Mouse (Mus musculus) erythroid progenitor cell, adult 5-6 weeks (primary cell): ENCODE measurements around the gene Ccs. TPM values are rescaled to one million over a fixed set of nuclear protein-coding genes. Genes with fewer than 3 reads are reported as not detected.
"Not testable (repeated sequence)": the region's sequence is repeated elsewhere in the genome, so short reads cannot be mapped to it uniquely, and the experiment has no call there.

Experiments used
- ATAC-seq: replicated peaks from 2 replicates; pipeline ENCODE4 v1.8.0; 2016; ENCODE audit warnings: moderate number of reproducible peaks, mild to moderate bottlenecking, moderate TSS enrichment, inconsistent platforms; ENCODE audit not compliant: poor library complexity, low FRiP score, severe bottlenecking
- total RNA-seq, 2 experiments: library from RNA; stranded (forward) in 1 of 2; stranded (reverse) in 1 of 2; fragments of 150-400 nt in 1 of 2; fragments of 186-747, 209-891 nt in 1 of 2; gene quantifications; 2 replicates each; pipeline versions ENCODE4 v1.2.3 to v1.2.4; 2015 to 2017; ENCODE audit warnings: low replicate concordance in 2 of 2

Ccs gene
- total RNA-seq (2015; ENCODE audit: low replicate concordance) (30.2 and 74.6 TPM in 2 replicates), total RNA-seq (2017; ENCODE audit: low replicate concordance) (63.1 and 81.9 TPM in 2 replicates)

- peak; percentile 96 for ATAC-seq
These were observed at the start of gene Ccs, which contains the start of gene Ccdc87 for GRCm38 (mm10) chr19:4839149-4839548. Gene Ccs (minus strand): TSS chr19:4839332. Gene Ccdc87 (plus strand): TSS chr19:4839366.

GRCm38 (mm10) chr19:4883961-4884360 is 44.8 kb upstream of the Ccs start:
- ATAC-seq: peak; percentile 88

GRCm38 (mm10) chr19:4879324-4879703 is 40.2 kb upstream of the Ccs start:
- no peak for ATAC-seq

GRCm38 (mm10) chr19:4878405-4879323 is 39.5 kb upstream of the Ccs start, which contains the start of gene Zdhhc24:
Gene Zdhhc24 (plus strand): TSS chr19:4878668.
- peak; percentile 96 for ATAC-seq

DNA sequence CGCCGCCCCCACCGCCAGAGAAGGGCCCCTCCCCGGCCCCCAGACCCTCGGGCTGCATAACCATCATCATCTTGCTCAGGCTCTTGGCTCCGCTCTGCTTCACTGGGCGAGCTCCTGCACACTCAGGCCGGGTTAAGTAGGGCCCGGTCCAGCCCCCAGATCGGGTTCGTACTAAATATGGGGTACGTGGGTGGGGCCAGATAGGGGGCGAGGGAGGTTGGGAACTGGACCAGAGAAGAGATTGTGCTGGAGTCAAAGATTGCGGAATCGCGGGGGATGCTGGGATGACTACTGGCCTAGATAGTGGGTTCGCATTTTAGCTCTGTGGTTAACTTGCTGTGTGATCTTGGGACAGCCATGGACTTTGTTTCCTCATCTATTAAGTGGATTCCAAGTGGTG is 38.7 kb upstream of the Ccs start, which contains the start of gene Actn3:
Actn3 (minus strand) TSS at position 125 of the 400 bp plus-strand sequence.
- ATAC-seq: peak; percentile 18

DNA sequence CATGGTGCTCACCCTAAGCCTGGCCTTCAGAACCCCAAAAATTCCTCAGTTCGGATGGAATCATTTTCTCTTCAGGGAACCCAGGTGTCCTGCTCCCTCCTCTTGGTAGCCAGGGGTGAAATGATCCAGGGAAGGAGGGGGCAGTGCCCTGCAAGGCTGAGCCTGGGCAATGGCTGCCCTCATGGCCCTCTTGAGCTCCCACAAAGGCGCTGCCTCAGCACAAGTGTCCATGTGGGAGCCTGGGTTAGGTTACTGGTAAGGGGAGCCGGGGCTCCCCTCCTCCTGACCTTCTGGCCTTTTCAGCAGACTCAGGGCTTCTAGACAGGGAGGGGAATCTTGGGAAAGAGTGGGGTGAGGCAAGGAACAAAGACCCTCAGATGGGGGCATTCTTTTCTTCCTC is 37.6 kb upstream of the Ccs start:
- ATAC-seq: no peak

GRCm38 (mm10) chr19:4876241-4876640 is 37.1 kb upstream of the Ccs start:
- ATAC-seq: no peak

- ATAC-seq: not testable (repeated sequence)
These were observed 35.5 kb upstream of the Ccs start for GRCm38 (mm10) chr19:4874613-4875012.

GRCm38 (mm10) chr19:4865147-4865546 is 26.0 kb upstream of the Ccs start:
- ATAC-seq: no peak

DNA sequence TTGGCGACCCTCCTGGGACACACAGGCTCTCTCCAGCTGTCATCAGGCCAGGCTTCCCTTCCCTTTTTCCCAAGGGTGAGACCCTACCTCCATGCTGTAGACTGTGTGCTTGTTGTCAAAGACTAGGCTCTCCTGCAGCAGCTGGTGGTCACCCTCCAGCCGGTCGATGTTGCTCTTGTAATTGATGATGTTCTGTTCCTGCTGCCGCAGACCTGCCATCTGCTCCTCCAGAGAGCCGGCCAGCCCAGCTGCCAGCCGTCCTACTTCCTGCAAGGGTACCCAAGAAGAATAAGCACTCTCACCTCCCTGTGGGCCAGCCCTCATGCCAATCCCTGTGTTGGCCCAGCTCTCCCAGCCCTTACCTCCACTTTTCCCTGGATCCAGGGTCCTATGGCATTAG is 23.9 kb upstream of the Ccs start:
- ATAC-seq: no peak

GRCm38 (mm10) chr19:4859081-4859480 is 19.9 kb upstream of the Ccs start:
- peak; percentile 93 for ATAC-seq

DNA sequence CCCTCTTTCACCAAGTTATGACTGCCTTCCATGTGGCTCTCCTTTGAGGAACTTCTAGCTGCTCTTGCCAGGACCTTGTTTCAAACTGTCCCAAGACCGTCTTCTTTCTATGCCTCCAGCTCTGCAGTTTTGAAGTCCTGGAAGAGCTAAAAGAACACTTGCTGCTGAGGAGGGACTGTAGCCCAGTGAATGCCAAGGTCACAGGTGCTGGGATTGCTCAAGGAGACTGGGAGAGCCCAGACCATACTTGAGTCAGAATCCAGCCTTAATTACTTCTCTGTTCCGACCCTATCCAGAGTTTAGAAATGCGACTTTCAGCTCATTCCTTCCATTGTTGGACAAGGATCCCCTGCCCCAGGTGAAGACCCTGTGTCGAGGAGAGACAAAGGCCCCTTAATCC is 16.8 kb upstream of the Ccs start:
- ATAC-seq: no peak

DNA sequence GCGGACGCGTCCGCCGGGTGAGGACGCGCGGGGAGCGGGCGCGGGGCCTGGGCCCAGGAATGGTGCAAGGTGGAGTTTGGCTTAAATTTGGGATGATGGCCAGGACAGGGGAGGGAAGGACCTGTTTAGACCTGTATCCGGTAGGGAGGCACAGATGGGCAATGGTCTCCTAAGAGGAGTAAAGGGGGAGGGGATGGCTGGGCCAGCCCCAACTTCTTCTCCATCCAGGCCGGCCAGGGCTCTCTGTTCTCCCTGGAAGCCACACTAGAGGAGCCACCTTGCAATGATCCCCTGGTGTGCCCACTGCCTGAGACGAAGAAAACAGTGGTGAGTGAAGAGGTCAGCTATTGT is 16.3 kb upstream of the Ccs start:
- no peak for ATAC-seq

DNA sequence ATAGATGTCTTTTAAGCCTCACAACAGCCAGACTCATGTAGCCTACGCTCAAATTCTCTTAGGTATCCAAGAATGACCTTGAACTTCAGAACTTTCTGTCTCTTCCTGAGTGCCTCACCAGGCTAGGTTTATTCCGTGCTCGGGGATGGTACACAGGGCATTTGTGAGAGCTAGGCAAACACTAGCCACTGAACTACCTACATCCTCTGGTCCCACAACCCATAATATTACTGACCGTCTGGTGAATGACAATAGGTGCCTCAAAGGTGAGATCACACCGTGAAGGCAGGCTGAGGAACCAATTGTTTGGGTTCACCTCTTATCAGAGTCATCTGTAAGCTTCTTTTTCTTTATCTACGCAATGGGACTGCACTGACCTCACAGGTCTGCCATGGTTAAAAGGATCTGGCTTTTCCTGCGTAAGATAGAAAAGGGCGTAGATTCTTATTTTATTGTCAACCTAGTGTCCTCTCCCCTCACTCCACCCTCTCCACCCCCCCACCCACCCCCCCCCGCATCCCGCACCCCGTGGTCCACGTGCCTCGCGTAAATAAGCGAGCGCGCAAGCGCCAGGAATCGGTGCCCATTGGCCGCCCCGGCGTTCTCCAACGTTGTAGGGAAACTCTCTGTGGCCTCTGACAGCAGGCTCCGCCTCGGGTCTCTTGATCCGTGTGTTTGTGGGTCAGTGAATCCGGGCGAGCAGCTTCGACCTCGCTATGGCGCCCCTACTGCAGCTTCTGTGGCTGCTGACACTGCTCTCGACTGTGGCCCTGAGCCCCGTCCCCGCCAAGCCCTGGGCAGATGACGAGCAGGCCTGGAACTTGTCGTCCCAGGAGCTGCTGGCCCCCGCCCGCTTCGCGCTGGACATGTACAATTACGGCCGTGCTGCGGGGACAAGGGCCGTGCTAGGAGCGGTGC is 15.7 kb upstream of the Ccs start, which contains the start of gene Ctsf:
Ctsf (plus strand) TSS at position 579 of the 918 bp plus-strand sequence.
- peak; percentile 36; the same call in 1 of the 2 replicates for ATAC-seq

- no peak for ATAC-seq
These were observed 11.1 kb upstream of the Ccs start for GRCm38 (mm10) chr19:4850281-4850680.

- ATAC-seq: no peak
These were observed 10.7 kb upstream of the Ccs start for GRCm38 (mm10) chr19:4849800-4850199.

DNA sequence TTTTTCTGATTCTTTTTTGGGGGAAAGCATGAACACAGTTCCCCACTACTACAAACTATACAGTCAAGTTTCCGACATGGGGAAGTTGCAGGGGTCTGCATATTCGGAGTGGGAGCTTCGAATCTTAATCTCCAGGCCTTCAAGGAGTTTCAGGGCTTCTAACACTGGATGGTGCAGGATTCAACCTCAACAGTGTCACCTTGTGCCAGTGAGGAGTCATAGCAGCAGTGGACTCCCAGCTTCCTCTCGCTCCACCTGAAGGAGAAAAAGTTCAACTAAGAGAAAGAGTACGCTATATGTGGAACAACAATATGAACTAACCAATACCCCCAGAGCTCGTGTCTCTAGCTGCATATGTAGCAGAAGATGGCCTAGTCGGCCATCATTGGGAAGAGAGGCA is 8.4 kb upstream of the Ccs start:
- ATAC-seq: peak; percentile 90

GRCm38 (mm10) chr19:4845846-4846245 is 6.7 kb upstream of the Ccs start:
- no peak for ATAC-seq

GRCm38 (mm10) chr19:4842611-4843010 is 3.5 kb upstream of the Ccs start:
- no peak for ATAC-seq

DNA sequence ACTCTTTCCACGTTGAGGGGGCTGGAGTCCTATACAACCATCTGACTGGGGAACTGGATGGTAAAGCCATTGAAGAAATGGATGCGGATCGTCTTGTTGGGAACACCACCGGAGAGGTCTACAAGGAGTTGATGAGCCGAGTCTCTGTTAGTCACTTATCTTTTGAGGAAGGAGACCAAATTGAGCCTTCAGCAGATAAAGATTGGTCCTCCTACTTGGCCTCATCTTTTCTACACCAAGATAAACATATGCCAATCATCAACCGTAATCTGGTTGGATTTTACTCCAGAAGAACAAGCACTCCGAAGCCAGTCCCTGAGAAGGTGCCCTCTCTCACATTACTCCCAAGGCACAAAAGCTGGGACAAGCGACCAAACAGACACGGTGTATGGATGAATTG is 1.7 kb upstream of the Ccs start:
- ATAC-seq: no peak
